Mouse (Mus musculus): ENCODE measurements around the gene Gm11020.

The Gm11020 gene

GRCm38 (mm10) chr8:104343957-104344356, 22.6 kb downstream of the Gm11020 start:
- DNase-seq, result peak; percentile 74 to 80

GRCm38 (mm10) chr8:104344622-104345021, 23.3 kb downstream of the Gm11020 start:
- no peak for DNase-seq

- DNase-seq, result no peak
Observed at GRCm38 (mm10) chr8:104346706-104347105, 25.3 kb downstream of the Gm11020 start.

- DNase-seq, result no peak
Observed at GRCm38 (mm10) chr8:104348971-104349370, 27.6 kb downstream of the Gm11020 start.

GRCm38 (mm10) chr8:104350047-104350446, 28.7 kb downstream of the Gm11020 start:
- no peak for DNase-seq

- DNase-seq, result no peak
Observed at GRCm38 (mm10) chr8:104353186-104353585, 31.8 kb downstream of the Gm11020 start.

GRCm38 (mm10) chr8:104354504-104354903, 33.1 kb downstream of the Gm11020 start:
- DNase-seq, result no peak

GRCm38 (mm10) chr8:104358637-104359036, 37.3 kb downstream of the Gm11020 start:
- DNase-seq, result no peak

- DNase-seq, result no peak
Observed at GRCm38 (mm10) chr8:104359778-104360456, 38.5 kb downstream of the Gm11020 start.

- DNase-seq, result no peak
Observed at GRCm38 (mm10) chr8:104365695-104366094, 44.3 kb downstream of the Gm11020 start.

GRCm38 (mm10) chr8:104367398-104367797, 46.0 kb downstream of the Gm11020 start:
- no peak for DNase-seq

GRCm38 (mm10) chr8:104369591-104369990, 48.2 kb downstream of the Gm11020 start:
- no peak for DNase-seq

GRCm38 (mm10) chr8:104370071-104370470, 48.7 kb downstream of the Gm11020 start:
- DNase-seq, result no peak

GRCm38 (mm10) chr8:104371121-104371520, 49.8 kb downstream of the Gm11020 start:
- no peak for DNase-seq

Measured in thymus, postnatal 36 days (tissue).